Mouse (Mus musculus): ENCODE results near the gene Stpg4.

The Stpg4 gene

DNA sequence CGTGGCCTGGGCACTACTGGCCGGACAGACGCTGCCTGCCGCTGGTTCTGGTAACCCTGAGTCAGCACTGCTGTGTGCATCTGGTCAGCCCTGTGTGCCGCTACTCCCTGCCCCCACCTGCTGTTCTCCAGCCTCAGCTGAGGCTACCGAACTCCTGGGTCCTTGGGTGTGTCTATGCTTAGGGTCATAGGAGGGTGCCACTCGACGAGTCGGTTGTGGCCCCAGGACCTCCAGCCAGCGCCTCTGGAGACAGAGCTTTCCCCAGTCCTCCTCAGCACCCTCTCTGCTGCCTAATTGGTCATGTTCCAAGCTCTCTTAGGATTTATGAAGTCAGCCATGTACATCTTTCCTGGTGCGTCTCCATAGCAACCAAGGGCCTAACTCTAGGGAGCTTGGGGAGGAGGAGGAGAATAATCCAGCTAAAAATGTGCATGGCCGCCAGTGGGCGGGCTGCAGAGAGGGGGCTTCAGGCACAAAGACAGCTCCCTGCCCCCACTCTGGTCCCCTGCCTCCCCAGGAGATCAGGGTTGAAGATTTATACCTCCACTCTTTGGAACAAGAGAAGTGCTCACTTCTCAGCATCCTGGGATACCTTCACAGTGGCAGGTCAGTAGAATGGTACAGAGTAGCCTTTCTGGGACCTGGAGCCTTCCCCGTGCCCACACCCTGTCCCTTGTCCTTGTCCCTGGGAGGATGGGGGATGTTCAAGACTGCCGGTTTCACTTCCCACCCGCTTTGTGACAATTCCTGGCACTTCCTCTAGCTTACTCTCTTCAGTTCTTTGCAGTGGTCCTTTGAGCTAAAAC is 49.0 kb downstream of the Stpg4 start:
- DNase-seq = peak in 1 of 2 experiments; percentile 25

DNA sequence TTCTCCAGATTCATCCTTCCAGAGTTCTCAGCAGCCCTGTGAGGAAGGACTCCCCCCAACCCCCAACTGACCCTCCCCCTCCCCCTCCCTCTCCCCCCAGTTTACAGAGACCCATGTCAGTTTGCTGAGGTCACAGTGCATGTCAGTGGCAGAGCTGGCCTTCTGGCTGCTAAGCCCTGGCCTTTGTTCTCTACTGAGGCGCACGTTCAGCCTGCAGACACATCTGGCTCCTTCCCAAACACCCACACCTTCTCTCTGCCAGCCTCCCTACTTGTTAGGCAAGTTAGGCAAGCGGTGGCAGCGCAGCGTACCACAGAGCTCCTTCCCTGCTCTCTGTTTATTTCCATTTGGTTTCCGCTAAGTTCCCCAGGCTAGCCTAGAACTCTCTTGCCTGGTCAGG is 50.0 kb downstream of the Stpg4 start:
- DNase-seq = peak; percentile 69 to 83

DNA sequence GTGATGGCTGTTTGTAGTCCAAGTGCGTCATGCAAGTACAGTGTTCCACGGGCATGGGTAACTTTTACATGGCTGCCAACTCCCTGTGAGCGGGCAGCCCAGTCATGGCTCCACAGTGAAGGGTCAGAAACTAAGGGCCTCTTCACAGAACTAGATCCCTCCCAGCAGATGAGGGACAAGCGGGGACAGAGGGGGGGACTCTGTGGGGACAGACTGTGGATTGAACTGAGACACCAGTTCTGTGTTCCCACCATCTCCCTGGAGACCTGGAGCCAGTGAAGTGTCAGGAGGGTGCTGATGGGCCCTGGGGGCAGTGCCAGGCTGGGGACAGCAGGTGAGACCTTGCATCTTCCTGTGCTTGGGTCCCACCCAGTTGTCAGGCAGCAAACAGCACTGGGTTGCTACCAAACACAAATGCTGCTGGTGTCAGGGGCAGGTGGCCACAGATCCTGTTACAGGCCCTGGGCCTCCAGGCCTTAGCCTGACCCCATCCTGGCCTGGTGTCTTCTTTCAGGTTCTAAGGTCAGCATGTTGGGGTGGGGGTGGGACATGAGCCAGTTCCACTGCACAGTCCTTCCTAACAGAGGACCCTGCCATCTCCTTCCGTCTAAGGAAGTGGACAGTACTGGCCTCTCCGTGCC is 50.6 kb downstream of the Stpg4 start:
- DNase-seq = peak in 1 of 2 experiments; percentile 12

DNA sequence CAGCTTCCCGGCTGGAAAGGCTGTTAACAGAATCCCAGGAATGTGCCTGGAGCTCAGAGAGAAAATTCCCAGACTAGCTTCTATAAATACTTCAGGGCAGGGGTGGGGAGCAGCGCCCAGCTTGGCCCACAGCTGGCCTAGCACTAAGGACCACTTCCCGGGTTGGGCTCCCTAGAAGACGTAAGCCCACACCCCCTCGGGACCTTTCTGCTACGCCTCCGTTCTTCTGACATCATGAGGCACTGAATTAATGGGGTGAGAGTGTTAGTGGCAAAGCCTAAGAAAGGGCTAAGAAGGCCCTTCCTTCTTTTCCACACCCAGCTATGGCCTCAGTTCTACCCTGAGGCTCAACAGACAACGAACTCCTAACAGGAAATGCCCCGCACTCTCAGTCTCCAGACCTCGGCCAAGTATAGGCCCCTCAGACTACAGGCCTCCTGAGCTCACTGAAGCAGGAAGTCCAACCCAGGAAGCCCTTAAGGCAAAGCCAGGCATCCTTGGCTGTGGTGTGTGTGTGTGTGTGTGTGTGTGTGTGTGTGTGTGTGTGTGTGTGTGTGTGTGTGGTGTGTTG is 51.5 kb downstream of the Stpg4 start:
- DNase-seq = peak in 1 of 2 experiments; percentile 14

DNA sequence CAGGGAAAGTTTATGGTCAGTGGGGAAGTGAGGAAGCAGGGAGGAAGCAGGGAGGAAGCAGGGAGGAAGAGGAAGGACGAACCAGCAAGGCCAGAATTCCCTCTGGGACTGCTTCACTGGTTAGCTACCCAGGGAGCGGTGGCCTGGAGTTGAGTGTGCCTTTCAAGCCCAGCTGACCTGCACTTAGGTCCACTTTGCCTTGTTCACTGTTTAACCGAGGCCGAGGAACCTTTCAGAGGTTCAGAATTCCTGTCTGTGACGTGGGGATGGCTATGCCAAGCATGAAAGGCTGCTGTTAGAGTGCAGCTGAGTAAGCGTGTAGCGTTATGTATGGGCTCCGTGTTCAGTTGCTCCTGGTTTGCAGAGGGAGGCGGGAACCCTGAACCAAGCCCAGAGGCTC is 54.2 kb downstream of the Stpg4 start:
- no peak for DNase-seq

DNA sequence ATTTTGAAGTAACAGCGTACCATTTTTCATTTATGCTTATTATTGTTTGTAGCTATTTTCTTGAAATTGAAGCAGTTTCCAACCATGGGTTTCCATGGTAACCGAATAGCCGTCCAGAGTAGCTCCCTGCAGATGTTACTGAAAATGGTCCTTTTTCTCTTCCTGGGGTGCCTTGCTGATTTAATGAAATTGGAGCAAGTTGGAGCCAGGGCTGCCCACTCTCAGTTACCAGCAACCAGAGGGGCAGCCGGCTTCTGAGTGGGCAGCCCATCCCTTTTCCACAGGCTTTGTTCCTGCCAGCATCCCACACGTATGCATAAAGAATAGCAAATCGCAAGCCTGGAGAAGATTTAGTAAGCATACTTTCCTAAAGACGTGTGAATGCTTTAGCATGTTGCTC is 55.4 kb downstream of the Stpg4 start:
- DNase-seq = no peak

DNA sequence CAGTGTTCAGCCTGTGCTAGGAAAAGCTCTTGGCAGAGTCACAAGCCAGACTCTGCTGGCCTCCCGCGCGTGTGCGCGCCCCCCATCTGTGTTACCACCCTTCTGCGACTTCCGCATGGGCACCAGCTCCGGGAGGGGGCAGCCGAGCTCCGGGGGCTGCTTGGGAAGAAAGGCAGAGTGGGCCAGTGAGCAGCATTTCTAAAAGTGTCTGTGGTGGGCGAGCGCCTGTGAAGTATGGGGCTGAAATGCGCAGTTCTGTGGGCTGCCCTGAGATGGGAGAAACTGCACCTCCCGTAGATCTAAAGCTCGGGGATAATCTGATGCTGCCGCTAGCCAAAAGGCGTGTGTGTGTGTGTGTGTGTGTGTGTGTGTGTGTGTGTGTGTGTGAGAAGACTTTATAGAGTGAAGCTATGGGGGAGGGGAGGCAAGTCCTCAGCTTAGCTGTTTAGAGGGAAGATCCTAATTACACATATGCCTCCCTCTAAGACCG is 58.2 kb downstream of the Stpg4 start:
- DNase-seq = no peak

DNA sequence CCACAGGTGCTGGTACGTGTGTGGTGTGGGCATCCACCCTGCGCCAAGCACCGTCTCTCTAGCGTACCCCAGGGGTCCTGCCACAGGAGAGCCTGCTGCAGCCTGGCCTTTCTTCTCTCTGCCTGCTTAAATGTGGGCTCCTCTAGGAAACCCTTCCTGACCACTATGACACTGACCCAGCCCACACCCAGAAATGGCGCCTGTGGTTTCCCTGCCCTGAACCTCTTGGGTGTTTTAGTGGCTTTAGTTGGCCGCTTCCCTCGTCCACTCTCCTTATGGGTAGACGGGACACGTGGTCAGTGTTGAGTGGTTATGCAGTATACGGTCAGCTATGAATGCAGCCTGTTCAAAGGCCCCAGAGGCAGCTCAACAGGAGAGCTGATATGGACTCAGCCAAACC is 59.1 kb downstream of the Stpg4 start:
- DNase-seq = peak in 1 of 2 experiments; percentile 33

DNA sequence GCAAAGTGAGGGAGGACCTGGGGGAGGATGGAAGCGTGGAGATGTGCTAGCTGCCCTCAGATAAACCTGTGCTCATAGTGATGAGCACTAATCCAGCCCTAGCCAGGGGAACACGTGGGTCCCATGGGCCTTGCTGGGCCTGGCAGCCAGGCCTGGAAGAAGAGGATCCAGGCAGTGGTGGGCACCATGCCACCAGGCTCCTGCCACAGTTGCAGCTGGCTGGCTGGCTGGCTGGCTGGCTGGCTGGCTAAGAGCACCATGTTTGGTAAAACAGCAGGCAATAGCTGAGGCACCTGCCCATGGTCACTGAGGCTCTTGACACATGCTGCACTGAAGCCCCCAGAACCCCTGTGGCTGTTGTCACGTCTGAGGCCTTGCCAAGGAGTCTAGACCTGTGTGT is 59.9 kb downstream of the Stpg4 start:
- DNase-seq = peak; percentile 38 to 39

DNA sequence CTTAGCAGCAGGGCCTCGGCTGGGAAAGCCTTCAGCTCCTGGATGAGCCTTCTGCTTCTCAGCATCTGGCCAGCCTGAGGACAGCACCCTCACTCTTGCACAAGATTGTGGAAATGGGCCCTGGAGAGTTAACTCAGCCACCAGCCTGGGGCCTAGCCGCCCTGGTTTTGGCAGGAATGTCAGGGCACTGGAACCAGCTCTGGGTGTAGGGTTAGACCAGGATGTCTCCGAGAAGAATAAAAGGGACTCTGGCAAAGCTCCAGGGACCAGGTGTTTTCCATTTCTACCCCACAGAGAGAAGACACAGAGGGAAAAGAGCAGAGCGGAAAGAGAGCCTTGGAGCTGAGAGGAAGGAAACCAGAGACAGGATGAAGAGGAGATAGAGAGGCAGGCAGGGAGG is 60.3 kb downstream of the Stpg4 start:
- no peak for DNase-seq

DNA sequence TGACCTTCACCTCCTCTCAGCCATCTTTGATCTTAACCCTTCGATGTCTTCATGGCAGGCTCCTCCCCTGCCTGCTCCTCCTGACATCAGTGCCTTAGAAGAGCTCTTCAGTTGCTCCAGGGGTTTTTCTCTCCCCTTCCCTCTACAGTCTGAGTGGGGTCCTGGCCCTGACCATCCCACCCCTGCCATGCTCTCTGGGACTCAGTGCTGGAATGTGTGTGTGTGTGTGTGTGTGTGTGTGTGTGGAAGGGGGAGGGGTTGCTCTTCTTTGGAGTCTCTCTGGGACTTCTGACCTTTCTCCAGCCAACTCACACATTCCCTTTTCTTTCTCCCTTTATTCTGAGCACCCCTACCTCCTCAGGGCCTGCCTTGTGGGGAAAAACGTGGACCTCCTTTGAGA is 61.0 kb downstream of the Stpg4 start:
- no peak for DNase-seq

DNA sequence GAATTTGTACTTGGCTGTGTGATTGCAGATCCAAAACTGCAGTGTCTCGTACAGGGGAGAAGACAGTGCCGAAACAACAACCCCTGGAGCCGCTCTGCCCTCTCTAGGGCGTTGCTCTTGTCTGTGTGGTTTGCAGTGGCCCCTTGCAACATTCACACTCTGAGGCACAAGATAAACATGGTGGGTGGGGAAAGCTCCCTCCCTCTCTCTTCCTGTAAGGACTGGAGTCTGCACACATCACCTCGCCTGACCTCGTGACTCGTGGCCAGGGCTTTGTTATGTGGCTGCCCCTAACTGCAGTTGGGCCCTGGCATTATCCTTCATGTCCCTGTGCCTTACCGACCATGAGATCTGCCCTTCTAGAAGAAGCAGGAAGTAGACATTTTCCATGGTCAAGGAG is 62.3 kb downstream of the Stpg4 start:
- peak; percentile 57 to 66 for DNase-seq

DNA sequence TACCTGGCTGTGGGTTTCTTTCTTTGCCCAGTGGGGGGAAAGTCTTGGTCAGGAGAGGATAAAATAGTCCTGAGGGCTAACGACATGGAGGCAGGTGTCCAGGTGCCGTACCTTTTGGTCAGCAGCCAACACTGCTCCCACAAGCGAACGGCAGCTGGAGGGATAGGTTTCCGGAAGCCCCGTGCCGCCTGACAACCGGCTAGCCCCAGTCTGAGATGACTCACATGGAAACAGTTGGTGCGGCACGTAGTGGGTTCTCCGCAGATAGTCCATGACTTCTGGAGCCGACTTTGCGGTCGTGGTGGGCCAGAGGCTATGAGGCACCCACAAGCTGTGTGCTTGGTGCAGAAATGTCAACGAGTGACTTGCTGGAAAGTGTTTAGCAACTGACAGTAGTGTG is 63.4 kb downstream of the Stpg4 start:
- no peak for DNase-seq

DNA sequence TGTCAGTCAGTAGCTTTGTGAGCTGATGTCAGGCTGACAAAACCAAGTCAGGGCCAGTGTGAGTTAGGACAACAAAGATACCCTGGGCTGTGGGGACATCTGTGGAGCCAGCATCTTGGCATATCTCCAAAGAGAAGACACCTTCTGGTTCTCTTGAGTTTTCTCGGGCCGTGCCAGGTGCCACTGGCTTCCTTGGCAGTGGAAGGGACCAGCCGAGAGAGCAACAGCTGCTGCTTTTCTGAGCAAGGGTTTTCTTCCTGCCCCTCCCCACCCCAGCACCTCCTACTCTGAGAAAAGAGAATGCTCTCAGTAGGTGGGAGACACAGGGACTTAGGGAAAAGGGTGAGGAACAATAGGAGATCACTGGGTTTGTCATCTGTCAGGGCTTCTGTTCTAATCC is 66.4 kb downstream of the Stpg4 start:
- DNase-seq = no peak

DNA sequence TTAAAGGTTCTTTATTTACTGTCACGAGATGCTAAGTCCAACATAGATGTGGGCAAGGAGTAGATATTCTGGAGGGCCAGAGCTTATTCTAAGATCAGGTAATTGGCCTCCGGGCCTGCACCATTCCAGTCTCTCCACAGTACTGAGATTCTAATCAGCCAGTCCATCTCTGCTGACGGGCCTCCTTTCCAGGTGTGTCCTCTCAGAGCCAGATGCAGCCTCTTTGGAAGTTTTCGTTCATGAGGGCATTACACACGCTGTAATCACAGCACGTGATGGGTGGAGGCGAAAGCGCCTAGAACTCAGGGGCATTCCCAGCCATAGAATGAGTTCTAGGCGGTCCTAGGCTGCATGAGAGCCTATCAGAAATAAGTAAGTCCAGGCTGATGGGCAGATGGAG is 70.0 kb downstream of the Stpg4 start:
- DNase-seq = no peak

DNA sequence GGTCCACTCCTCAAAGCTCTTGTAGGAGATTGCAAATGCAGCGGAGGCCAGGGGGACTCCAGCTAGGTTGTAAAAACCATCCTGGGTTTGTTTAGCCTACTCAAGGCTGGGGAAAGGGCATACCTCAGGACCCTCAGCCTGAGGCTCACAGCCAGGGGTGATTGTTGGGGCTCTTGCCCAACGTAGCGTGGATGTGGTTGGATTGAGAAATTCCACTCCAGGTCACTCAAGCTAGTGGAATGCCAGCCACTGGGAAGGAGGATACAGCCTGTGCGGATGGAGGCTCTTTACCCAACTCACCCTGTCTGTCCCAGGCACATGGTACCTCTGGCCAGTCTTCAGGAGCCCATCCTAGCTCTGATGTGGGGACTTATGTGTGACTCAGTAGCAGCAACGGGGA is 71.3 kb downstream of the Stpg4 start:
- peak; percentile 64 to 74 for DNase-seq

DNA sequence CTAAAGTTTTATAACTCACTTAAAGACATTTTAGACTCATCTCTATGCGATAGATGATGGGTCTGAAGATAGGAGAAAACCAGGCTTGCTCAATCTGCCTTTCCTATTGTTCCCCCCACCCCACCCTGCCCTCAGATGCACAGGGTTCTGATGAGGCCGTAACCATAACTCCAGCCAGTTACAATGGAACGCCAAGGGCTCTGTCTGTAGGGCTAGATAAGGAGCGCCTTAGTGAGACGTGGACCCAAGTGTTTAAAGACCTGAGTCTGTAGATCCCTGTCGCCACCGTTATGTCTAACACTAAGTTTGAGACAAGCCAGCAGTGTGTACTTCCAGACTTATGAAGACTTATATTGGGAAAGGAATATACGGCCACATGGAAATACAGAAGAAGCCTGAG is 72.1 kb downstream of the Stpg4 start:
- no peak for DNase-seq

DNA sequence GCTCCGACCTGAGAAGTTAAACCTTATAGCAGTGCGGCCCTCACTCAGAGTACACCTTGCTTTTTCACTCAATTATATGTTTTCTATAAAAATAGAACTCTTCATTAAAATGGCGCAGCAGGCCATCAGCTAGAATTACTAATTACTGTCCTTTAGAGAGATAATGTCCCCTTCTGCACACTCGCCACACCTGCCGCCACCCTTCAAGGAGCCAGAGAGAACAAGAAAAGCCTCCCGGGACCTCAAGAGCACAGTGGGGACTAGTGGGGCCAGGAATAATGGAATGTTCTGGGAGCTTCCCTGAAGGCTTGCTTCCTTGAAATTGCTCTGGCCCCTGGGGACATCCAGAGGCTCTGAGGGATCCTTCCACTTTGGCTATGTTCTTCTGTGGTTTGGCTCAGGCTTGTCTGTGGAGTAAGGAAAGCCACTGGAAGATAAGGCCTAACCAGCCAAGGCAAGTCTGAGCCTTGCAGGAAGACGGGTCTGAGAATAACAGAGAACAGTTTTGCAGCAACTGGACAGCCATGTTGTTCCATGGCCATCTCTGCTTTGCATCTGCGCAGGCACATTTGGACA is 73.7 kb downstream of the Stpg4 start:
- no peak for DNase-seq

DNA sequence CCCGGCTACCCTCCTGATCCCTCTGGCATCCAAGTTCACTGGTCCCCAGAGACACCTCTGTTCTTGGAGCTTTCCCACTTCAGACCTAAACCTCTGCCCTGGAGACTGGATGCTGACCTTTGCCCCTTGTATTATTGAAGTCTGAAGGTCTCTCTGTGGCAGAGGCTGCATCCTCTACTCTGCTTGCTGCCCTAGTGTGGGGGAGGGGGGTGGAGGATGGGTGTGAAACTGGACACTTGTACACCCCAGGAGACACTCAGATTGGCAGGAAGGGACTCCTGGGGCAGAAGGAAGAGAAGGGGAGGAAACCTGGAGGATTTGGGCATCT is 74.7 kb downstream of the Stpg4 start:
- DNase-seq = no peak

DNA sequence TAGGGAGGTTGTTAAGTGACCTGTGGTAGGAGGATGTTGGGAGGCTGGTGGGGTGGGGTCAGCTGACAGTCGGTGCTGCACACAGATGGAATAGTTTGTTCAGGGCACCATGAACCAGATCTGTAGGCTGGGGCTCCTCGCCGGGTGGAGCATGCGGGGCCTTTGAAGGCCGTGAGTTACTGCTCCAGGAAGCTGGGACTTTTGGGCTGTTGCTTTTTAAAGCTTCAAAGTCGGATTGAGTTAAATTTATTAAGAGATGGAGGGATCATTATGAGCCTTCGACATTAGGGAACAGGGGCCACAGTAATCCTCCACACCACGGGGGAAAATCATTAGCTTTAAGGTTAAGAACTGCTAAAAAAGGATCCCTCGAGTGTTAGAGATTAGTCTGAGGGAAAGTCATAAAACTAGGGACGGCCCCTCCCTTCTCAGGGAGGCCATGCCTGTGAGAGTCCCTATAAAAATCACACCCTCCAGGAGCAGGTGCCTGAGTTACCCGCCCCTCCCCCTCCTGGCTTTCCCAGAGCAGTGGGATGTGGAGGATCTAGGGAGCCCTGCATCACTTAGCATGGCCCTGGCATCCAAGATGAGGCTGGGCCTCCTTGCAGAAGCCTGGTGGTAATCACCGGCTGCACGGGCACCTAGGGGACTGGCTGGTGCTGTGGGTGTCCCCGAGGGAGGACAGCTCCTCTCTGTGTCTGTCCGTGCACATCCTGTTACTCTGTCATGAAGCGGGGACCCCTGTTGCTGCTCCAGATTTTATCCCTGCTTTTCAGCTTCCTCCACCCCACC is 75.2 kb downstream of the Stpg4 start:
- DNase-seq = no peak

DNA sequence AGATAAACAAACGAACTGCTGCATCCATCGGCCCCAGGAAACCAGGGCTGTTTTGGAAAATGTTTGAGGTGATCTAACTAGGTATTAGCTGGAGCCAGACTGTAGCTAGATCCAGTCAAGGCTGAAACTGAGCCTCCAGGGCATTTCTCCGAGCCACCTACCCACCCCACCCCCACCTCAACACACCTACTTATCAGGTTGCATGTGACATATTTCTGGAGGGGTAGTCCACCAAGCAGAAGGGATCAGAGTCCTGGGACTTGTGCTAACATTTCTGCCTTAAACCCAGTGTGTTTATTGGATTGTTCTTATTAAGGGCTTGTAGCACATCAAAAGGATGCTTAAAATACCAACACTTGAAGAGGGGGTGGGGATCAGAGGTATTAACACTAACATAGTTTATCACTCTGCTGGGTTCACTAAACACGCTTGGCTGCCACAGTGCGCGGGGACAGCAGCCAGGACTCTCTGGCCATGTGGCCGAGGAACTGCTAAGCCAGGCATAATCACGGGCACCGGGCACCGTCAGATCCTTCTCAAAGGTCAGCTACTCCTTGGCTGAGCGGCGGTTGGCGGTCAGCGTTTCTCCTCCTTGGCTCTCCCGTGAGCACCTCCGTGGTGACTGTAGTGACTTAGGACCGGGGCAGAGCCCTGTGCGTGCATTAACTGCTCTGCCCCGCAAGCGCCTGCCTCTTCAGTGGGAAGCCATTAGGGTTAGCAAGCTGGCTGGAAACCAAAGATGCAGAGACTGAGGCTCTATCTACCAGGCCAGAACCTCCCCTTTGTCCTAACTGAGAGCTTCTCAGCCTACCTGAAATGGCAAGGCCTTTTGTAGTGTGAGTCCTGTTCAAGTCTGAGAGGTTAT is 76.1 kb downstream of the Stpg4 start:
- peak; percentile 43 to 55 for DNase-seq
